Mouse (Mus musculus) testis, postnatal 10 days (tissue): ENCODE measurements around the gene Efna1.
A peak's percentile ranks its signal among the peaks of the same experiment; 100 is the strongest.

Experiments used
- DNase-seq: peaks from one replicate; pipeline ENCODE4 v3.0.0; 2021; ENCODE audit warnings: low spot score

Gene Efna1

DNA sequence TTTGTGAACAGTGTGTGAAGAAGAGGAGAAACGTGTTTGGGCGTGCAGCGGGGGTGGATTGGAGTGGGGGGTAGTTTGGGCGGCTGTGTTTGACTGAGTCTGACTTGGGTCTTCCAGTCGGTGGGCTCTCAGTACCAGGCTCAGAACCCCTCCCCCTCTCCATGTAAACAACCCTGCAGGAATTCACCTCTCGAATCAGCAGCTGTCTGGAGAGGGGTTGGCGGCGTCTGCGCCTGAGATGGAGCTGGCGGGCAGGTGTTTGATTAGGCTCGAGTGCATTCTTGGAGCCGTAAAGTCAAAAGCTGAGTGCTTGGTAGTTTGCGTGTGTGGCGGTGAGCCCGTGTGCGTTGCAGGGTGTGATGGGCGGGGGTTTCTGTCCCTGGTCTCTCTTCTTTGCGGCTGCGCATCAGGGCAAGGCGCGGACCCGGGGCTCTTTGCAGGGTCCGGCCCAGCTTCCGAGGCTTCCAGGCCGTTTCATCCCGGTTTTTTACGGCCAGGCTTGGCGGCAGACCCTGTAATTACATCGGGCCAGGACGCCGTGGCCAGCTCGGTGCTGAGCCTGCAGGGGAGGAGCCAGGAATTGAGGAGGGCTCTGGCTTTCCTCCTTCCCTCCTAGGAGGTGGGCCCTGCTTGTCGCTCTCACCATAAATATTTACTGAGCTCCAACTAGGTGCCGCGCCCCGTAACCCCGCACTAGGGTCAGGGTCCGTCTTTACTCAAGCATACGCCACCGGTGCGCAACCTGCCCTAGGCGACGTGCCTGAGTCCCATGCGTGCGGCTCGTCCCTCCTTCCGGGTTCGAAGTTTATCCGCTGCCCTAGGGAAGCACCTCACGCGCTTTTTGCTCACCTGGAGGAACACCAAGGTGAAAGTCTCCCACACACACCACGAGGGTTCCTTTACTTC, at the start of gene Efna1:
Efna1 (minus strand) TSS at position 537 of the 906 bp plus-strand sequence.
- peak; percentile 71 for DNase-seq

DNA sequence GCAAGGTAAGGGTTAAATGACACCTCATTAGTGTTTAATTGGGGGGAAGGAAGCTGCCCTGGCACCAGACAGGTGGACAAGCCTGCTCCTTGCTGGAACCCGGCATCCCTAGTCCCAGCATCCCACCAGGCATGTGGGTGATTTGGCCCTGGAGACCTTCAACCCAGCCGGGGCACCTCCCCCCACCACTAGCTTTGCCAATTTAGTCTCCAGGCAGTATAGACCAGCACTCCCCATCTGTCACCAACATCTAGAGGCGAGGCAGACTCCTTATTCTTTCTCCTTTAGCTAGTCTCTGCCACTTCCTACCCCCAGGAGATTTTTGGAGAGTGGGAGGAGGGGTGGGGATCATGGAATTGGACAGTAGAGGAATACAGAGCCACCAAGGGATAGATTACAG, 49.4 kb upstream of the Efna1 start:
- DNase-seq: no peak

DNA sequence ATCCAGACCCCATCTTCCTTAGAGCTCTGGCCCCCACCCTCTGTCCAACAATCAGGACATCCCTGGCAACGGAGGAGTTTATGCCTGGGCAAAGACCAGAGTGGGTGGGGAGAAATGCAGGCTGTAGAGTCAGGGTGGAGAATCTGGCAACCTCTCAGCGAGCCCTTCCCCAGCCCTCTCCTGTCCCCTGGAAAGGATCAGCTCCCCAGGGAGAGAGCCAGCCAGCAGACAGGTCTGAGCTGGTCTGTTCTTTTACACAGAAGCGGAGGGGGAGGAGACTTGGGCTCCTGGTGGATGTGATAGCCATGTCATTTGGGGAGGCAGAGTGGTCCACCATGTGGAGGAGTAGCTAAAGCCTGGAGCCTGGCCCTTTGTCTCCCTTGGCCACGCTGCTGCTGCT, 47.7 kb upstream of the Efna1 start:
- no peak for DNase-seq

DNA sequence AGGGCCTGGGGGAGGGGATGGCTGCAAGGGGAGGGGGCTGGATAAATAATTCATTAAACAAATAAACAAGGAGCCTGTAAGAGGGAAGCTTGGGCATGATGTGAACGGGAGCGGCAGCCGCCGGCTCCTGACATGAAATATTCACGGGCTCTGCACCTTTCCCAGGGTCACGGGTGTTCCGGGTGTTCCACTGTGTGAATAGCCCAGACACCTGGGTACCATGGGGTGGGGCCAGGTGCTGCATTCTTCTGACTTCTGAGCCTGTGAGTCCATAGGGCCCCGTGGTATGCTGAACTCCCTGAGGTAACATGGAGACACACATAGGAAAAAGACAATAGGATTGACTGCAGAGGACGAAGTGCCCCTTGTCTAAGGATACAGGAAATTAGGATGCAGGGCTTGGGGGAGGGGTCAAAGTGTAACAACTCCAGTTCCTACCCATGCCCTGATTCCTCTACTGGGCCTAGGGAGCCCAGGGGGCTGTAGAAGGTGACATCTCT, 46.5 kb upstream of the Efna1 start:
- DNase-seq: peak; percentile 38

DNA sequence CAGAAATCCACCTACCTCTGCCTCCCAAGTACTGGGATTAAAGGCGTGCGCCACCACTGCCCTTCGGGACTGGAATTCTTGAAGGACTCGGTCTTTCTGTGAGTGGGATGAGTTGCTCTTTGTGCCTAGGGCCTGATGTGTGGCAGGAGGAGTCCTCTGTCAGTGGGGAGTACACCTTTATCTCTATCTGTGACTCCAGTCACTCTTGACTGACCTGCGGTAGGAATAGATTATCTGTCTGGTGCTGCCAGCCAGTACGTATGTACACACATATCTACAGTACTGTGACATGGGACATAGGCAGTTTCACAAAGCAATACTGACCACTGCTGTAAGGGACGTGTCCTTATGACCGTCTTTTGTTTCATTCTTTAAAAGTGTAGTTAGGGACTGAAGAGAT, 44.9 kb upstream of the Efna1 start:
- no peak for DNase-seq

DNA sequence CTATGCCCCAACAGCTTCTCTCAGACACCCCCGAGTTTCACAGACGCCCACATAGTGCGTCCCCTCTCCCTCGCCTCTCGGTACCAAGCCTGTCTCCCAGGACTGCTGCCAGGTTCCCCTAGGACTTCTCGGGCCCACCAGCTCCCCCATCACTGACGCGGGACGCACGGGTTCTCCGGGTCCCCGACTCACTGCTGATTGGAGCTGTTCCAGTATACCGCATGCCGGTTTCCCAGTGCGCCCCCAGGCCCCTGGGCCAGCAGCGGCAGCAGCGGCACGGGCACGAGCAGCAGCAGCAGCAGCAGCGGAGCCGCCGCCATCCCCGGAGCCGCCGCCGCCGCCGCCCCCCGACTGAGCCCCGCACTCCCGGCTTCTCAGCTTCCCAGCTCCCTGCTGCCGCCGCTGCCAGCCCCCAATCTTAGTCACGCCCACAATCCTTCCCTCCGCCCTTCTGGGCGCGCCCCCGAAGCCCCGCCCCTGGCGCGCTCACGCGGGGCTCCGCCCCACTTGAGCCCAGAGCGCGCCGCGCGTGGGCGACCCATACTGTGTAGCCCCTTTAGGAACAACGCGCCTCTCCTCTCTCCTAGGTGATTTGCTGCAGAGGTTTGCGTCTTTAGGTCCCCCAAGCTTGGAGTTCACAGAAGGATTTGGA, 41.7 kb upstream of the Efna1 start, which contains the start of gene Efna3:
Efna3 (minus strand) TSS at position 452 of the 652 bp plus-strand sequence.
- peak; percentile 79 for DNase-seq

DNA sequence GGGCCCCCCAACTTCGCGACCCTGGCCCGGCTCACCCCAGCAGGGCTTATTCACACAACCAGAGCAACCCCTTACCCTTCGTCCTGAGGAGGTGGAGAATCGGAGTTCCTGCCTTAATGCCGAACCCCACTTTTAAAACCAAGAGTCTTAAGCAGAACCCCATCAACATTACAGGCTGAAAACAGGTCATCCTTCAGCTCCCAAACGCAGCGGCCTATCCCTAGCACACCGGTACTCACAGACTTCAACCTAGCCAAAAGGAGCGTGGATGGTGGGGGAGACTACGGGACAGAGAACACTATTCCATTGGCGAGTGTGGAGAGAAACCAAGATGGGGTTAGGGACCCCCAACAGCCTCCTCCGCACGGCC, 41.2 kb upstream of the Efna1 start:
- no peak for DNase-seq

DNA sequence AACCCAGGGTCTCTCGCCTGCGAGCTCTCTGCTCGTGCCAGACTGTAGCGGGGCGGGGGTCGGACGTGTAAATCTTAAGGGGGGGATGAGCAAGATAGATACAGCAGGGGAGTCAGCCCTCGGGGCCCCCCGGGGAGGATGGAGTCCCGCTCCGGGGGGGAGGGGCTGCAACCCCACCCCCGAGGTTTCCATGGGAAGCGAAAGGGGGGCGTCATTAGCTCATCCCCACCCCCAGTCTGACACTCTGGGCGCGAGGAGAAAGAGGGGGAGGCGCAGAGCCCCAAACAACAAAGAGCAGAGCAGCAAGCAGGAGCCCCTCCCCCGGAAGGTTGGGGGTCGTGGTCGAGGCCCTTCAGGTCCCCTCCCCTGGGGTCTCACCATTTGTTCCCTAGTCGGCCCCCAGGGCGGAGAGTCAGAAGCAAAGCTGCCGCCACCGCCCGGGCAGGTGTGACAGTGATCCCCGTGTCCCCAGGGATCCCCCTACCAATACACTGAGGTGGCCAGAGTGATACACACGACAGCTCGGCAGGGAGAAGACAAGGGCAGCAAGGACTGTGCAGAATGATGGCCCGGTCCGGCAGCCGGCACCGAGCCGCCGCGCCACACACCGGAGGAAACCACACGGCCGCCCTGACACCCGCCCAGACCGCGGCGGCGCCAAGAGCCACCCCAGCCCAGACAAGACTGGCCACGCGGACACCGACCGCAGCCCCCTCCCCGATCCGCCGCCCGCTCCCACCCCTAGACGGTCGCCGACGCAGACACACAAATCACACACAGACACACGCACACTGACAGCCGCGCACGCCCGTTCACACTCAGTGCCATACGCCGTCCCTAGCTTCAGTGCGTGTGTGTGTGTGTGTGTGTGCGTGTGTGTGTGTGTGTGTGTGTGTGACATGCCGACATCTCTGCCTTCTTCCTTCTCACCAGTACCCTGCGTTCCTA, 40.5 kb upstream of the Efna1 start:
- DNase-seq: no peak

DNA sequence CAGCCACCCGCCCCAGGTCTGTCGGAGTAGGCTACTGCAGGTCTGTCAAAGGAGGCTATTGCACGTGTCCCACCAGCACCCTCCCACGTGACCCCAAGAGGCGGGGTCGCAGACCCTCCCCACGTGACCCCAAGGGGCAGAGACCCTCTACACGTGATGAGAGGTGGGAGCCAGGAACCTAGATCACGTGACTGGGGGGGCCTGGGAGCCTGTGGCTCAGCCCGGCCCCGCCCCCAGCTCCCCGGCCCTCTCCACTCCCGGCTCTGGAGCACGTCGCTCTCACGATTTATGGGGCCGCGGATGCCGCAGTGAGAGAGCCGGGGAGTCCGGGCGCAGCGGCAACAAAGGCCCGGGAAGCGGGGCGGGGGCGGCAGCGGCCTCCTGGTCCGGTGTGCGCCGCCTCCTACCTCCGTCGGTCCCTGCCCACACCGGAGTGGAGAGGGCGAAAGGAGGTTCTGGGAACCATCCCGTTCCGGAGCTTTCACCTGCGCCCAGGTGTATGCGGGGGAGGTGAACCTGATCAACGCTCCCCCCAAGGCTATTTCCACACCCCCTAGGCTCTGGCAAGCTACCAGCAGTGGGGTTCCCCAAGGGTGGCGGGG, 39.7 kb upstream of the Efna1 start:
- DNase-seq: peak; percentile 67

DNA sequence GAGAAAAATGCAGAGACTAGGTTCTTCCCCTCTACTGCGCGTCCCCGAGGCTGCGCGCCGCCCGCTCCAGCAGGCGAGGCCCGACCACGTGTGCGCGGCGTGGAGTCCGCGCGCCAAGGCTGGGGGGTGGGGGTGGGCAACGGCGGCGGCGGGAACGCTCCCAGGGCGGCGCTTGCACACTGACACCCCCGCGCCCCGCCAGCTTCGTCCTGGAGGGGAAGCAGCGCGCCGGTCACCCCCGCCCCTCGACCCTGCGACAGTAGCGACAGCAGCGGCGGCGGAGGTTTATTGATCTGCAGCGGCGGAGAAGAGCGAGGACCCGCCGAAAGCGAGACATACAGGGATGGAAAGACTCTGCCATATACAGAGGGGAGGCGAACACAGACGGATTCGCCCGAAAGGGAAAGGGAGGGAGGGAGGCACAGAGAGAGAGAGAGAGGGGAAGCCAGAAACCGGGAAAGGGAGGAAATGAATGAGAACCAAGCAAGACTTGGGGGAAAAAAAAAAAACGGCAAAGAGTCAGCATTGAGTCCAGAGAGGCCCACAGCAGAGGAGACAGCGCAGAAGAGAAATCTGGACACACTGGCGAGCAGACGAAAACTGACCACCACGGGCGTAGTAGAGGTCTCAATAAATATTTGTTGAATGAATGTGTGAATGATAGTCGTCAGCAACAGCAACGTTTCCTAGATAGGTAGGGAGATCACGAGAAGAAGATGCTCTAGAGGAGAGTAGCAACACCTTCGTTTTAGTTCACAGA, 38.8 kb upstream of the Efna1 start:
- no peak for DNase-seq

DNA sequence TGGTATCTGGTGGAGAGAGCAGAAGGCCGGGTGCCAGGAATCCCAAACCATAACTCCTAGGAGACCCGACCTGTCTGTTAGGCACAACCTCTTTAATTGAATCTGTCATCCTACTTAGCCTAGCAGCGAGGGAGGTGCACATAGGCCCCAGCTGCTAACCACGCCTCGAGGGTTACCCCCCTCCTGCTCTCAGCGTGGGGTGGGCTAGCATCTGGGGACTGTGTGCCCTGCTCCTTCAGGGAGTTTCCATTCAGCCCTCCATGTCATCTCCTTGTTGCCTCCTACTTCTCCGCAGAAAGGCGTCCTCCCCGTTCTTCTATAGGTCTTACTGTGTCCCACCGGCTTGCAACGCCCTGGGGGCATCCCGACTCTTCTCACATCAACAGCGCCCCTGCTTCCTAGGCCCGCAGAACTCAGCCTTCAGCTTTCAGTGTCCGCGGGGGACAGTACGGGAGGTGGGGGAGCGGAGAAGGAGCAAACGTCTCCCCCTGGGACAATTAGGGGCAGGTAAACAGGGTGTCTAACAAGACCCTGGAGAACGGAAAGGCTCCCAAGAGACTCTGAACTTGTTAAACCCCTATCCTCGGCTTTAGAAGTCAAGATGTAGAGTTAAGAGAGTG, 38.1 kb upstream of the Efna1 start:
- DNase-seq: no peak

DNA sequence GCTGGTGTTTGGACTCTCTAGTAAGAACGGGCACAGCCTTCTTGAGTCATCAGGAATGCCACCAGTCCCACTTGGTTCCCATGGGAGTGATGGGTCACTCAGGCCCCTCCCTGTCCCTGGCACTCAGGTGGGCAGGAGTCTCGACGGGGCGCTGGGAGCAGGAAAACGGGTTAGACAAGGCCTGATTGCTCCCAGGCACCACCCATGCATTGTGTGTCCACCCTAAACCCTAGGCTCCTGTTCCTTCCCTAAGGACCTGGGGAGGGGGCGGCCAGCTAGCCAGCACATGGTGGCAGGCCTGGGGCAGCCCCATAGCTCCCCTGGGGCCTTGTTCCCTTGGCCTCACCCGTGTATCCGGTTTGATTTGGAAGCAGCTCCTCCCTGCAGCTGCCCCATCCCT, 37.4 kb upstream of the Efna1 start:
- no peak for DNase-seq

DNA sequence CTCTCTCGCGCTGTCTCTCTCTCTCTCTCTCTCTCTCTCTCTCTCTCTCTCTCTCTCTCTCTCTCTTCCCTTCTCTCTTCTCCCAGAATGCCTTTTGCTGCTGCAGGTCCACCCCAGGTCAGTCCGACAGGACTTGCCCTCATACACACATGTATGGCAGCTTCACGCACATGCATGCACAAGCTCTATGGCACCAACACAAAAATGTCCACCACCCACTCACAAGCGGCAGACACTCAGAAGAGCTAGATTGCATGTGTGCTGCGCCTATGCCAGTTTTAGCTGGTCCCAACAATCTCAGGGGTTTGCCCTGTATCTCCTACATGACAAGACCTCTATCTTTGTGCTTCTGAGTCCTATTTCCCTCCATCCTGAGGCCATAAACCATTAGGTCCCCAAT, 36.3 kb upstream of the Efna1 start:
- no peak for DNase-seq

DNA sequence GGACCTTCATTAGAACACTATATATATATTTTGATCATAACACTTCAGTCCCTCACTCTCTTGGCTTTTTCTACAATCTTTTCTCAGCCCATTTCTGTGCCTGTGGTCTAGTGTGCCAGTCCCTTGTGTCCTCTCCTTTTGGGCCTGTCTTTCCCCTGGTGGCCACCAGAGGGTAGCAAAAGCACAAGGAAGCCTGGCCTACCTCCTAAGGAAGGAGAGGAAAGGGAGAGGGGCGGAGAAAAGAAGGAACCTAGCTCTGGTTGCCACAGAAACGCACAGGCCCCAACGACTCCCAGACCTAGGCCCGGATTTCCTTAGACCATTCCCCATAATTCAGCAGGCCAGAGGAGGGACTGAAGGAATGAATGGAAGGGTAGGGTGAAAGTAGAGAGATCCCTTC, 35.9 kb upstream of the Efna1 start:
- DNase-seq: peak; percentile 87

DNA sequence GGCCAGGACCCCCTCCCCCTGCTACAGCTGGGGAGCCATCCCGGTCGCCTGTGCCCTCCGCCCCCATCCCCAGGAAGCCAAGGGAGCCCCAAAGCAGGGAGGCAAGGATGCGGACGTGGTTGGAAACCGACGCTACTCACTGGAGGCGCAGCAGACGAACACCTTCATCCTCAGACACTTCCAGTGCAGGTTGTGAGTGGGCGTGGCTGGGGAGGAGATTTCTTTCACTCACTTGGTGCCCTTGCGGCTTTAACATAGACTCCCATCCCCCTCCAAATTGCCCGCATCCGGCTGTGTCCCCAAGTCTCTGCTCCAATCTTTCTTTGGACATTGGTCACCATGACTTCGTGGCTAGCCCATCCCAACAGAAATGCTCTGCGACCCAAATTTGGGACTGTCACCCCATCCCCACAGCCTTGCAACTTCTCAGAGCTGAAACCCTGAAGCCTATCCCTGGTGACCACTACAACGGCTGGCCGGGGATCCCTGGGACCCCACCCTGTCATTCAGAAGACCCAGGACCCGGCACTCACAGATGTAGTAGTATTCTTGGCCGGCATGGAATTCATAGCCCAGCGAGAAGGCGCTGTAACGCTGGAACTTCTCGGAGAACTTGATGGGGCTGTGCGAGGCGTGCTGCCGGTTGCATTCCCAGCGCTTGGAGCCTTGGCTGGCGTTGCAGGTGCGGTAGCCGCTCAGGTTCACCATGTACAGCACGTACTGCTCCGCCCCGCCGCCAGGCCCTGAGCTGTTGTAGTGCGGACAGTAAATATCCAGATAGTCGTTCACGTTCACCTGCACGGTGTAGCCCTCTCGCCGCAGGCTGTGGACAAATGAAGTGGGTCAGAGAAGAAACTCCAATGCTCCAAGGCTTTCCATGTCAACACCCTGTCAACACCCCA, 35.2 kb upstream of the Efna1 start:
- DNase-seq: no peak

DNA sequence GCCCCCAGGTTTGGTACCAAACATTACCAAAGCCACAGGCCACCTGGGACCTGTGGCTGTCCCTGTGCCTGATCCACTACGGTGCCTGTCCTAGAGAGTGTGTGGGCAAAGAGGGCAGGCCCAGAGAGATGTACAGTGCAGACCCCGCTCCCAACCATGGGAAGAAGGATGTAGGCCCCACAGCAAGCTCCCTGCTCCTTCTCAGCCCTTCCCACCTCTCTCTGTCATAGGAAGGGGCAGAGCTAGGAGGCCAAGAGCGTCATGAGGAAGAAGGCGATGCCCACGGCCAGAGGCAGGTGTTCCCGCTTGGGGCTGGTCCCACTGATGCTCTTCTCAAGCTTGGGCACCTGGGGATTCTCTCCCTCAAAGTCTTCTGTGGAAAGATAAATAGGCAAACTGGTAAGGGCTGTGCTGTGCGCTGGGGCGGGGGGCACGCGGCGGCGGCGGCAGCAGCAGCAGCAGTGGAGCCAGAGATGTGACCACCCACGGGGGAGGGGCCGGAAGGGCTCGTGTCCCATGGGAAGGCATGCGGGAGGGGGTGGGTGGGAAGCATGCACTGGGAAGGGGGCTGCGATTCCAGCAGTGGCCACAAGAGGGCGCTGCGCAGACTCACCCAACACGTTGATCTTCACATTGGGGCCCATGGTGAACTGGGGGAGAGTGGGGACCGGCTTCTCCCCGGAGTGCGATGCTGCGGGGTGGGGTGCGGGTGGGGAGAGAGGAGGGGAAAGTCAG, 34.4 kb upstream of the Efna1 start:
- peak; percentile 94 for DNase-seq

DNA sequence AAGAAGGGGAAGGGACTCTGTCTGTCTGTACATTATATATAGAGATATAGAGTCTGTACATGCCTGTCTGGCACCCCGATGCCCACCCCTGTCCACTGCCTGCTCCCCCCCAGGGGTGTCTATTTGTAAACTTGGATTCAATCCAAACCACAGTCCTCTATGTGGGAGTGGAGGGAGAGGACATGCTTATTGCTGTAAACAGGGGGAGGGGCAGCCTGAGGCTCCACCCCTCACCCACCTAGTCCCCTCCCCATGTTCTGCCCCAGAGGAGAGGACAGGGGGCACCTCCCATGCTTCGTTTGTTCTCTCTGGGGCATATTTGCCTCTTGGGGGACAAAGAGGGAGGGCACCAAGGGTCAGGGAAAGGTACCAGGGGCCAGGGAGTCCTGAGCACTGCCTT, 33.8 kb upstream of the Efna1 start:
- no peak for DNase-seq

DNA sequence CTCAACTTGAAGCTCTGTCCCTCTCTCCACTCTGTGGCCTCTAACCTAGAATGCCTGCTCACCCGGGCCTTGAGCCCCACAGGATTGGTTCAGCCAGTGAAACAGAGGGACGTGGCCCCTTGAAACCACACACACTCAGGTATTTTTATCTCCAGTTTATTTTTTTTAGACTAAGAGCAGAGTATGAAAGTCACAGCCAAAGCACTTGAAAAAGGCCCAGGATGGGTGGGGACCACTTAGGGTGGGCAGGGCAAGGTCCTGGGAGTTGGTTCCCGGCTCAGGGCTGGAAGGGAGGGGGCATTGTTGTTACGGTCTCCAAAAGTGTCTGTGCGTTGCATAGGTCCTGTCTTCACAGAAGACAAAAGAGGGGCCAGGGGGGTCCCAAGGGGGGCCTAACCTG, 33.4 kb upstream of the Efna1 start:
- DNase-seq: no peak

DNA sequence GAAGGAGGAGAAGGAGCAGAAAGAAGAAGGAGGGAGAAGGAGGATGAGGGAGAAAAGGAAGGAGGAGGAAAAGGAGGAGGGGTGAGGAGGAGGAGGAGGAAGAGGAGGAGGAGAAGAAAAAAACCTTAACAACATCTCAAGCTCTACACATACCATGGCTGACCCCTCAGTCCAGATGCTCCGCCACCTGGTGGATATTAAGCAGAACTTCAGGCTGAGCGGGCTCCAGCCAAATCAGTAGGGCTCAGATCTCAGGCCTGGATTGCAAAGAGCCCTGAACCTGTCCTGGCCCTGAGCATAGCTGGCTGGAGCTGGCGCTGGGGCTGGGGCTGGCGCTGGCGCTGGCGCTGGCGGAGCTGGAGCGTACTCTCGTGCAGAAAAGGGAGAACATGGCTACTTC, 27.1 kb upstream of the Efna1 start:
- peak; percentile 72 for DNase-seq
